Mouse (Mus musculus): ENCODE results near the gene Pstk. TPM values are rescaled to one million over a fixed set of nuclear protein-coding genes. Genes with fewer than 3 reads are reported as not detected.
"Not testable (repeated sequence)": the region's sequence is repeated elsewhere in the genome, so short reads cannot be mapped to it uniquely, and the experiment has no call there.

The Pstk gene
- polyA plus RNA-seq, 1 experiment from 2014 or later, result 69.5 TPM

DNA sequence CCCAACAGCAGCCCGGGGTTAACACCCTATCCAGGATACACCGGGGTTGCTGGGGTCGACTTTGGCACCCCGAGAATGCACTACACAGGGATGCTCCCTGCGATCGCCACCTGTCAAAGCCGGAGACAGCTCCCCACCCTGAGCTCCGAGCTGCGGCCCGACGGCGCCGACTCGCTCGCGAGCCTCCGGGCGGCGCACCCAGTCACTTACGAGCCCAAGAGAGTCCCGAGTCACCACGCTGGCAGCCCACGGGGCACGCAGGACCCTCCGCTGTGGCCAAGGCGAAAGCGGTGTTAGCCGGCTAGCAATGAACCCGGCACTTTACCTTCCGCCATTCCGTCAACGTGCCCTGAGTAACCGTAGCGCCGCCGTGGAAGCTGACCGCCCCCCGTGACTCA is 39.0 kb downstream of the Pstk start:
- peak overlapping the region; percentile 89 for H3K9ac ChIP-seq (ENCODE audit: low read length)
- H3K9me3 ChIP-seq (ENCODE audit: control insufficient read depth, low read length), result no peaks in the 10 kb centered on the region
- peak overlapping the region; percentile 99 for H3K4me3 ChIP-seq (ENCODE audit: low read depth, low read length)
- H3K27ac ChIP-seq (replicated peaks; ENCODE audit: low read depth, low read length), result no peak overlapping the region
- H3K4me1 ChIP-seq (ENCODE audit: control insufficient read depth, insufficient read depth, low read length), result no peaks in the 10 kb centered on the region
- peak overlapping the region; percentile 74 for H3K4me2 ChIP-seq (ENCODE audit: low read depth, severe bottlenecking)
- DNase-seq (ENCODE audit: low spot score), result no peak
- WGBS, result under 1% methylated on average over 38 of the region's 38 CpGs
- no peaks in the 10 kb centered on the region for H3K27me3 ChIP-seq (ENCODE audit: control insufficient read depth, insufficient read depth, low read length)
- ATAC-seq (ENCODE audit: insufficient number of reproducible peaks, low FRiP score, low TSS enrichment, low read depth), result peak; percentile 73
- no peaks in the 10 kb centered on the region for H3K36me3 ChIP-seq (ENCODE audit: control insufficient read depth, insufficient read depth, low read length)

DNA sequence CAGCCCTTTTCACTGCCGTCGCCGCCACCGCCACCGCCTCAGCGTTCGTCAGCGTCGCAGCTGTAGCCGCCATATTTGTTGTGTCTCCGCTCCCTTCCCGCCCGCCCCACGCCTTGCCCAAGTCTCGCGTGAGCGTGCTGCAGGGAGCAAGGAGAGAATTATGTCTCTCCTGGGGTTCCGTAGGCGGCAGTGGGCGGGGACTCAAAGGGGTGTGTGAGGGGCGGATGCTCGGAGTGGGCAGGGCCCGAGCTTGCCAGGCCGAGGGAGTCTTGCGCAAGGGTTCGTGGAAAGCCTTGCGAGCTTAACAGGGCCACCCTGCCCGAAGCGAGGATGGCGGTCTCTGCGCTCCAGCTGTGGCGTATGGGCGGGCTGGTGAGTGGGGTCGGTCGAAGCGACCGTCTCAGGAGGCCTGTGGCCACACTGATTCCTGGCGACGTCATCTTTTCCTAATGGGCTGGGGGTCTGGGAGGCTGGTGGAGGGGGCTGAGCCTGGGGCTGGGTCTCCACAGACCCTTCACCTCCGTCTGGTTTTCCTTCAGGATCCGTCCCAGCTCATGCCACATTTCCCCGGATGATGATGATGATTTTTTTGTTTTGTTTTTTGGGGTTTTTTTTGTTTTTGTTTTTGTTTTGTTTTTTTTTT is 39.6 kb downstream of the Pstk start, which contains the start of the genes Ikzf5 and Acadsb:
Gene Ikzf5, minus strand, starts transcription at position 106 of the 643 bp plus-strand sequence.
Gene Acadsb, plus strand, starts transcription at position 186 of the 643 bp plus-strand sequence.
- H3K9me3 ChIP-seq (ENCODE audit: control insufficient read depth, low read length), result no peaks in the 10 kb centered on the region
- 1% methylated on average over 42 of the region's 42 CpGs for WGBS

DNA sequence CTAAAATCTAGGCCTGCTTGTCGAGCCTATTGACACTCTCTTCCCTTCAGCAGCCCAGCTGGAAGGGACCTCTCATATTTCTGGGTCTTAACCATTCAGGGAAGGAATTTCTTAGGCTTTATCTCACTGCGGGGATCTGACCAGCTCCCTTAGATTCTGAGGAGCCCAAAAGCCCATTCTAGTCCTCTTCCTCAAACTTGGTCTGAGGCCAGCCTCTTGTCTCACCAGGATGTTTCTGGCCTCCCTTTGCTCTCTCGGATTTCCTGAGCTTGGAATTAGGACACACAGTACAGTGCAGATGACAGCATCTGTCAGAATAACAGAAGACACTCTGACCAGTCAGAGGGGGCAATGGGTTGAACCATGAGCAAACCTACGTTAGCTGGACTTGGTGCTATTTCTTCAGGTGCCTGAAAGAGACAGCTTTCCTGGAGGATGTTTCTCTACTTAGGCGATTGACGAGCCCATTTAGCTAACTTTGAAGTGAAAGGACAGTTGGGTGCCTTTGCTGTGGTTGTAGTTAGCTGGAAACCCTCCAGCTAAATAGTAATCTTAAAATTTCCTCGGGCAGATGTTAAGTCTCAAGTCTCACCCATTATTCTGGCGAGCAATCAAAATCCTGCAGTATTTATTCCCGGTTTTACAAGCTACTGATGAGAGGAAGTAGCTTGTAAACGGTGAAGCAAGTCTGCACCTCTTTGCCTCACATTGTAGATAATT is 40.4 kb downstream of the Pstk start:
- Histone ChIP-seq H3K4me1 (ENCODE audit: control insufficient read depth, insufficient read depth, low read length) (no peaks in the 10 kb centered on the region), H3K9me3 (ENCODE audit: control insufficient read depth, low read length) (no peaks in the 10 kb centered on the region), H3K4me3 (ENCODE audit: low read depth, low read length) (peak overlapping the region; percentile 99), H3K27me3 (ENCODE audit: control insufficient read depth, insufficient read depth, low read length) (no peaks in the 10 kb centered on the region), H3K27ac (replicated peaks; ENCODE audit: low read depth, low read length) (no peak overlapping the region), H3K36me3 (ENCODE audit: control insufficient read depth, insufficient read depth, low read length) (no peaks in the 10 kb centered on the region), H3K4me2 (ENCODE audit: low read depth, severe bottlenecking) (peak overlapping the region; percentile 48), H3K9ac (ENCODE audit: low read length) (no peak overlapping the region)
- ATAC-seq (ENCODE audit: insufficient number of reproducible peaks, low FRiP score, low TSS enrichment, low read depth) (no peak), DNase-seq (ENCODE audit: low spot score) (no peak)
- 30% methylated on average over 10 of the region's 10 CpGs for WGBS

More for the DNA sequence above, 39.6 kb downstream of the Pstk start, which contains the start of the genes Ikzf5 and Acadsb:
- ATAC-seq (ENCODE audit: insufficient number of reproducible peaks, low FRiP score, low TSS enrichment, low read depth) (peak; percentile 97), DNase-seq (ENCODE audit: low spot score) (peak; percentile 99)
- Histone ChIP-seq H3K4me2 (ENCODE audit: low read depth, severe bottlenecking) (peak within 1 kb of the TSS; percentile 74), H3K4me3 (ENCODE audit: low read depth, low read length) (peak within 1 kb of the TSS; percentile 99), H3K27ac (replicated peaks; ENCODE audit: low read depth, low read length) (no peak within 1 kb of the TSS), H3K4me1 (ENCODE audit: control insufficient read depth, insufficient read depth, low read length) (no peaks in the 10 kb centered on the region), H3K9ac (ENCODE audit: low read length) (peak within 1 kb of the TSS; percentile 89), H3K36me3 (ENCODE audit: control insufficient read depth, insufficient read depth, low read length) (no peaks in the 10 kb centered on the region), H3K27me3 (ENCODE audit: control insufficient read depth, insufficient read depth, low read length) (no peaks in the 10 kb centered on the region)

DNA sequence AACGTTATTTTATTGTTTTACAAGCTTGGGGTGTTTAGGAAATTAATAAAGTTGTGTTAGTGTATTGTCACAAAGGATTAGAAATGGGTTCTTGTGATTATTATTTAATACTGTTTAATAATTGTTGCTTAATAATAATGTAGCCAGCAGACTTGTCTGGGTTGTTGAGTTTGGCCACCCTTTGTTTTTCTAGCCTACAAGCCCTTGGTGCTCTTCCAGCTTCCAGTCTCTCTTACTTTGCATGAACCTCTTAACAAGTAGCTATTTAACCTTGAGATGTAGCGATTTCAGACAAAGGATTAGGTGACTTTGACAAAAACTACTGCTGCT is 41.0 kb downstream of the Pstk start:
- ATAC-seq (ENCODE audit: insufficient number of reproducible peaks, low FRiP score, low TSS enrichment, low read depth), result no peak
- Histone ChIP-seq H3K9me3 (ENCODE audit: control insufficient read depth, low read length) (no peaks in the 10 kb centered on the region), H3K27ac (replicated peaks; ENCODE audit: low read depth, low read length) (no peak overlapping the region), H3K4me2 (ENCODE audit: low read depth, severe bottlenecking) (no peak overlapping the region), H3K27me3 (ENCODE audit: control insufficient read depth, insufficient read depth, low read length) (no peaks in the 10 kb centered on the region), H3K4me1 (ENCODE audit: control insufficient read depth, insufficient read depth, low read length) (no peaks in the 10 kb centered on the region), H3K4me3 (ENCODE audit: low read depth, low read length) (peak overlapping the region; percentile 99; the same call in 1 of the 2 replicates), H3K36me3 (ENCODE audit: control insufficient read depth, insufficient read depth, low read length) (no peaks in the 10 kb centered on the region), H3K9ac (ENCODE audit: low read length) (no peak overlapping the region)
- 46% methylated on average over 2 of the region's 2 CpGs for WGBS
- no peak for DNase-seq (ENCODE audit: low spot score)

DNA sequence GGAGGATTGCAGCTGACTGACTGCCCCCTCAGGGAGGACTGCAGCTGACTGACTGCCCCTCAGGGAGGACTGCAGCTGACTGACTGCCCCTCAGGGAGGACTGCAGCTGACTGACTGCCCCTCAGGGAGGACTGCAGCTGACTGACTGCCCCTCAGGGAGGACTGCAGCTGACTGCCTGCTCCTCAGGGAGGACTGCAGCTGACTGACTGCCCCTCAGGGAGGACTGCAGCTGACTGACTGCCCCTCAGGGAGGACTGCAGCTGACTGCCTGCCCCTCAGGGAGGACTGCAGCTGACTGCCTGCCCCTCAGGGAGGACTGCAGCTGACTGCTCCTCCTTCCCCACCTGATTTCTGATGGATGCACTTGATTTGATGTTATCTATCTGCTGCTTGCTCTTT is 45.8 kb downstream of the Pstk start:
- ATAC-seq (ENCODE audit: insufficient number of reproducible peaks, low FRiP score, low TSS enrichment, low read depth), result not testable (repeated sequence)

DNA sequence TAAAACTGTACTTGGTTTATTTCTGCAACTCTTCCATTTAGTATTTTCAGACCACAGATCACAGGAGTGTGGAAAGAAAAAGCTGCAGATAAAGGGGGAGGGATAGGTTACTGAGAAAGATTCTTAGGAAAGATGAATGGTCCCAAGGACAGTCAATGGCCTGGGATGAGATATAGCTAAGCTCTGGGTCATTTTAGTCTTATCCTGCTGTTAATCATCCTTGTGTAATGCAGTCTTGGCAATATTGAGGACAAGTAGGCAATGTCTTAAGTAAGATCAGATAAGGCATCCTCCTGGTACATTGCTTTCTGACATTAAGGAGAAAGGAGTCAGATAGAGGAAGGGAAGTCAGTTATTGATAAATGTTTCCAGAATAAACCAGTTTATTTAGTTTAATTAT is 46.7 kb downstream of the Pstk start:
- ATAC-seq (ENCODE audit: insufficient number of reproducible peaks, low FRiP score, low TSS enrichment, low read depth) (no peak), DNase-seq (ENCODE audit: low spot score) (no peak)
- Histone ChIP-seq H3K36me3 (ENCODE audit: control insufficient read depth, insufficient read depth, low read length) (no peaks in the 10 kb centered on the region), H3K9me3 (ENCODE audit: control insufficient read depth, low read length) (no peaks in the 10 kb centered on the region), H3K4me3 (ENCODE audit: low read depth, low read length) (no peak overlapping the region), H3K9ac (ENCODE audit: low read length) (no peak overlapping the region), H3K4me2 (ENCODE audit: low read depth, severe bottlenecking) (no peak overlapping the region), H3K27ac (replicated peaks; ENCODE audit: low read depth, low read length) (no peak overlapping the region), H3K4me1 (ENCODE audit: control insufficient read depth, insufficient read depth, low read length) (no peaks in the 10 kb centered on the region), H3K27me3 (ENCODE audit: control insufficient read depth, insufficient read depth, low read length) (no peaks in the 10 kb centered on the region)

More for the DNA sequence above, 45.8 kb downstream of the Pstk start:
- DNase-seq (ENCODE audit: low spot score); H3K4me3 ChIP-seq (ENCODE audit: low read depth, low read length); H3K27me3 ChIP-seq (ENCODE audit: control insufficient read depth, insufficient read depth, low read length); H3K4me2 ChIP-seq (ENCODE audit: low read depth, severe bottlenecking); H3K4me1 ChIP-seq (ENCODE audit: control insufficient read depth, insufficient read depth, low read length); H3K27ac ChIP-seq (replicated peaks; ENCODE audit: low read depth, low read length); H3K36me3 ChIP-seq (ENCODE audit: control insufficient read depth, insufficient read depth, low read length); H3K9ac ChIP-seq (ENCODE audit: low read length); H3K9me3 ChIP-seq (ENCODE audit: control insufficient read depth, low read length): not testable (repeated sequence)

DNA sequence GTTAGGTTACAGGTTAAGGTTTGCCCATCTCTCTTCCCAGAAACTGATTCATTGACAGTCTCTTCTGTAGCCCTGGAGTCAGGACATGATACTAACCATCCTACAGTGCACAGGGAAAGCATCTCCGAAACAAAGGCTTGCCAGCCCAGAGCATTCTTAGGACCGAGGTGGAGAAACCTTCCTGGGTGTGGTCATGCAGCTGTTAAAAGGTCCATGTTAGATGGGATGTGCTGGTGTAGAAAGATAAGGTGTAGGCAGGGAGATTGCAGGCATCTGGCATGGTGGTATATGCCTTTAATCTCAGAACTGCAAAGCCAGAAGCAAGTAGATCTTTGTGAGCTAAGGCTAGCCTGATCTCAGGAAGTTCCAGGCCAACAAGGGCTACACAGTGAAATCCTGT is 54.0 kb downstream of the Pstk start:
- DNase-seq (ENCODE audit: low spot score) (no peak), ATAC-seq (ENCODE audit: insufficient number of reproducible peaks, low FRiP score, low TSS enrichment, low read depth) (no peak)
- Histone ChIP-seq H3K27me3 (ENCODE audit: control insufficient read depth, insufficient read depth, low read length) (no peaks in the 10 kb centered on the region), H3K4me2 (ENCODE audit: low read depth, severe bottlenecking) (no peak overlapping the region), H3K4me1 (ENCODE audit: control insufficient read depth, insufficient read depth, low read length) (no peaks in the 10 kb centered on the region), H3K36me3 (ENCODE audit: control insufficient read depth, insufficient read depth, low read length) (no peaks in the 10 kb centered on the region), H3K27ac (replicated peaks; ENCODE audit: low read depth, low read length) (no peak overlapping the region), H3K4me3 (ENCODE audit: low read depth, low read length) (no peak overlapping the region), H3K9ac (ENCODE audit: low read length) (no peak overlapping the region), H3K9me3 (ENCODE audit: control insufficient read depth, low read length) (no peaks in the 10 kb centered on the region)
- WGBS, result 83% methylated on average over 2 of the region's 2 CpGs

DNA sequence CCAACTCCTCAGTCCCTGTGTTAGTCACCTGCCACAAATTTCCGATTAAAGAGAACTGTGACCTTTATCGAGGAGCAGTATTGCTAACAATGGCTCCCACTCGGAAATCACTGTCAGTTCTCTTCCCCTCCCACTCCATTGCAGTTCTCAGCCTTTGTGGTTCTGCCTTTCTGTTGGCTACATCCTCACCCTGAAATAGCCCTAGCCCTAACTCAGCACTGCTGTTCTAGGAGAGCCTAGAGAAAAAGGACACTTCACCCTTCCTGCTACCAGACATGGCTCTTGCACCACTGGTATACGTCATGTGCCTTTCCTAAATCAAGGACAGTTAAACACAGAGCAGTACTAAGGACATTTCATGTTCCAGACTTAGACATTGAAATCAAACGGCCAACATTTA is 56.4 kb downstream of the Pstk start:
- Histone ChIP-seq H3K36me3 (ENCODE audit: control insufficient read depth, insufficient read depth, low read length) (no peaks in the 10 kb centered on the region), H3K27me3 (ENCODE audit: control insufficient read depth, insufficient read depth, low read length) (no peaks in the 10 kb centered on the region), H3K4me3 (ENCODE audit: low read depth, low read length) (no peak overlapping the region), H3K9me3 (ENCODE audit: control insufficient read depth, low read length) (no peaks in the 10 kb centered on the region), H3K9ac (ENCODE audit: low read length) (no peak overlapping the region), H3K4me1 (ENCODE audit: control insufficient read depth, insufficient read depth, low read length) (no peaks in the 10 kb centered on the region), H3K4me2 (ENCODE audit: low read depth, severe bottlenecking) (no peak overlapping the region), H3K27ac (replicated peaks; ENCODE audit: low read depth, low read length) (no peak overlapping the region)
- WGBS, result 84% methylated on average over 5 of the region's 5 CpGs
- no peak for DNase-seq (ENCODE audit: low spot score)
- no peak for ATAC-seq (ENCODE audit: insufficient number of reproducible peaks, low FRiP score, low TSS enrichment, low read depth)
